Mouse (Mus musculus): Measurements from ENCODE around the gene Coasy.

GRCm38 (mm10) chr11:101070189-101070527 is 12.2 kb upstream of the Coasy start:
- TF ChIP-seq CTCF (conservative IDR thresholded peaks at IDR 0.05; ENCODE audit: low read length) (no peak), POU5F1 (IDR thresholded peaks at IDR 0.05; ENCODE audit: borderline replicate concordance, low read length) (no peak)
